Mouse (Mus musculus) gastrocnemius, postnatal 25 days (tissue): ENCODE measurements around the gene Zfp873. TPM values are rescaled to one million over a fixed set of nuclear protein-coding genes. Genes with fewer than 3 reads are reported as not detected.
A peak's percentile ranks its signal among the peaks of the same experiment; 100 is the strongest.
"Not testable (repeated sequence)": the region's sequence is repeated elsewhere in the genome, so short reads cannot be mapped to it uniquely, and the experiment has no call there.

Source experiments
- DNase-seq: peaks from one replicate; pipeline ENCODE4 v3.0.0; 2022
- long read RNA-seq, 2 experiments: library from polyadenylated mRNA; stranded (forward); transcript quantifications; one replicate each; pipeline ENCODE4 v2.0.0; 2021
- total RNA-seq, 2 experiments: library from RNA; stranded (reverse); gene quantifications; 1 replicate in 1 of 2; 2 replicates in 1 of 2; pipeline ENCODE4 v1.2.3; 2021

The Zfp873 gene
- total RNA-seq: 1 to 10 TPM; 1.3 to 1.4 TPM
- long read RNA-seq, experiment 1, partial matches to known transcripts: 0 of 1 reads
- long read RNA-seq, experiment 1, other reads (novel, unspliced or antisense): 0 of 1 reads
- long read RNA-seq, experiment 2, partial matches to known transcripts: 0 of 2 reads
- long read RNA-seq, experiment 2, other reads (novel, unspliced or antisense): 2 of 2 reads

DNA sequence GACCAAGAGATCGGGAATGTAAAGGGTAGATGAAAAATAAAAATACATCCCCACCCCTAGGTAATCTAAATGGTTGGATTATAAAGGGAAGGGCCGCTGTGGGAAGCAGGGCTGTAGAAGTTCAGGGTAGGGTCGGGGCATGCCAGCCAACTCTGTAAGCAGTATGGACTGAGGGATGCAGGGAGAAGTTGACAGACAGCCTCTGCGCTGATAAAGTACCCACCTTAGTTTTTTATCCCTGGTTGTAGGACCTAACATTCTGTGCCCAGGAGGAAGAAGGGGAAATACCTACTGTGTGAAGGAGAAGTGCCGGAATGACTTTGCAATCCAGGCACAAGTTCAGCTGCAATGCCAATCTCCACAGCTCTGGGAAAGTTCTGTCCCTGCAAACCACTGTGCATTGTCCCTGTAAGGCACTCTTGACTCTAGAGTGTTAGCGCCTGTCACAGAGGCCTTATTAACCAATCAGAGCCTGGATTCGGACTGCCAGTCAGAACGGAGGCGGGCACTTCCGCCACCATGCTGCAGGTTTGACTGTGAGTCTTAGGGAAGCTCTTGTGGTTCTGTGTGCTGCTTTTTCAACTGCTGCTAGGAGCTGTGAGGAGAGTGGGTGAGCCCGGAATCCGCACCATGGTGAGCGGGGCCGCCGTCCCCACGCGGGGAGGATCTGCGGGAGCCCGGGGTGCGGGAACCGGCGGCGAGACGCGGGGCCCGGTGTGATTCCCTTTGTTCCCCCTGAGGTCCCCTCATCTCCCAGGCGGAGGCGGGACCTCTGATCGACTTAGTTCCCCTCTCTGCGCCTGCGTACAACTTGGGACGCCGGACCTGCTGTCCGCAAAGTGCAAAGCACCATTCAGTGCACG lies at the start of gene Zfp873:
TSS of gene Zfp873 (plus strand) at position 527 of the 863 bp plus-strand sequence.
- DNase-seq: peak; percentile 86

DNA sequence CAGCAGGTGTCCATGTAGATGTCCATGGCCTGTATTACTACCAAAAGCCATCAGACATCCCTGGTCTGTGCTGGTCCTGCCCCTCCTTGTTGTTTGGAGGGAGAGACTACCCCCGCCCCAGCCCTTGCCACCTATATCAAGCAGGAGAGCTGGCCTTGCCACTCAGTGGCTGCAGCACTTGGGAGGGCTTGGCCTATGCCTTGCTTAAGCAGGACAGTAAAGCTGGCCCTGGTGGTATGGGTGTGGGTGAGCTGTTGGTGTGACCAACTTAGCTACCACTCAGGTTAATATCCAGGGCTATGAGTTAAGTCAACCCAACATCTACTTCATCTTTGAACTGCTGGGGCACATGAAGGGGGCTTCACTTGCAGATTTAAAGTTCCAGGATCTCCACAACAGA lies 44.7 kb upstream of the Zfp873 start:
- DNase-seq: not testable (repeated sequence)

DNA sequence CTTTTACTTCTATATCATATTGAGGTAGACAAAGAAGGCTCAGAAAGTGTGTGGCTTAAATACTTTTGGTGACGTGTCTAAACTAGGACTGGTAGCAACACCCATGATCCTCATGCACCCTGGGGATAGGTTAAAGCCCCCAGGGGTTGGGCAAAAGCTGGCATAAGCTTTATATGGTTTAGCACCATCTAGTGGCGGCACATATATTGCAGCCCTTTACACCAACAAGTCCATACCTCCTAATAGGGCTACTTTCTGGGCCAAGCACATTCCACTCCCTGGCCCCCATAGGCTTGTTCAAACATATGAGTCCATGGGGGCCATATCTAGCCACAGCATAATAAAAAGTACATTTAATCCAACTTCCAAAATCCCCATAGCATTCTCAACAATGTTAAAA lies 43.1 kb upstream of the Zfp873 start:
- not testable (repeated sequence) for DNase-seq

DNA sequence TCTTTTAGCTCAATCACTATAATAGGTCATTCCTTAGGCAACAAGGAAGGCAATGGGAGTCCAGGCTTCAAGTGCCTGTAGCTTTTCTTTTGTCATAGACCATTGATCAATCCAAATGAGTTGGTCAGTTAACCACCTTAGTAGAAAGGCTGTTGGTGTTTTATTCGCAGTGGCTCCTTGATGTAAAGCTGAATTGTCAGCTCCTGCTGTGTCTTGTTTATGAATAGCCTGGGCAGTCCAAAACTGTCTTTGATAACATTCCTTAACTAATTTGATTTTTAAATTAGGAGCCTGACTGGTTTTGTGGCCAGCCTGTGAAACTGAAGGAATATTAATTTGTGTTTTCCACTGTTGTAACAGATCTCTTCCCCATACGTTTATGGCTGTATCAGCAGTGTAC lies 5.7 kb upstream of the Zfp873 start:
- no peak for DNase-seq

DNA sequence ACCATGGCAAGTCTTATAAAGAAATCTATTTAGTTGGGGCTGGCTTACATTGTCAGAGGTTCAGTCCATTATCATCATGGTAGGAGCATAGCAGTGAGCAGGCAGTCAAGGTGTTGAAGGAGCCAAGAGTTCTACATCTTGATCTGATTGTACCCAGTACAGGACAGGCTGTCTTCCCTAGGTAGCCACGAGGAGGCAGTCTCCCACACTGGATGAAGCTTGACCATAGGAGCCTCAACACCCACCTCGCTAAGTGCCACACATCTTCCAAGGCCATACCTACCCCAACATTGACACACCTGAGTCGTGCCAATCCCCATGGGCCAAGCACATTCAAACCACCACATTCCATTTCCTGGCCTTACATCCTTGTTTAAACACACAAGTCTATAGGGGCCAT lies 1.3 kb upstream of the Zfp873 start:
- no peak for DNase-seq

DNA sequence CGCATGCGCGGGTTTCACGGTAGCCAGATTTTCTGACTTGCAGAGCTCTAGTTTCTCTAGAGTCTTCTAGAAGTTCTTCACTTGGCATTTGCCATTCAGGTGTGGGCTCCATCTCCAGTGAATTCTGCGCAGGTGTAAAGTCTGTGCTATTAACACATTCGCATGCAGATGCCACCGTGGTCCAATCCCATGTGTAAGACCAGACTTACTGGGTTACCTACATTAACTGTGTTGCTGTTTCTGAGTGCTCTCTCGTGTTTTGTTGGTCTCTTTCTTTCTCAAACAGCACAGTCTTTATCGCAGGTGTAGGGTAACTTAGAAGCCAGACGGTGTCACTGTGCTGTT lies 509 bp downstream of the Zfp873 start:
- DNase-seq: not testable (repeated sequence)

DNA sequence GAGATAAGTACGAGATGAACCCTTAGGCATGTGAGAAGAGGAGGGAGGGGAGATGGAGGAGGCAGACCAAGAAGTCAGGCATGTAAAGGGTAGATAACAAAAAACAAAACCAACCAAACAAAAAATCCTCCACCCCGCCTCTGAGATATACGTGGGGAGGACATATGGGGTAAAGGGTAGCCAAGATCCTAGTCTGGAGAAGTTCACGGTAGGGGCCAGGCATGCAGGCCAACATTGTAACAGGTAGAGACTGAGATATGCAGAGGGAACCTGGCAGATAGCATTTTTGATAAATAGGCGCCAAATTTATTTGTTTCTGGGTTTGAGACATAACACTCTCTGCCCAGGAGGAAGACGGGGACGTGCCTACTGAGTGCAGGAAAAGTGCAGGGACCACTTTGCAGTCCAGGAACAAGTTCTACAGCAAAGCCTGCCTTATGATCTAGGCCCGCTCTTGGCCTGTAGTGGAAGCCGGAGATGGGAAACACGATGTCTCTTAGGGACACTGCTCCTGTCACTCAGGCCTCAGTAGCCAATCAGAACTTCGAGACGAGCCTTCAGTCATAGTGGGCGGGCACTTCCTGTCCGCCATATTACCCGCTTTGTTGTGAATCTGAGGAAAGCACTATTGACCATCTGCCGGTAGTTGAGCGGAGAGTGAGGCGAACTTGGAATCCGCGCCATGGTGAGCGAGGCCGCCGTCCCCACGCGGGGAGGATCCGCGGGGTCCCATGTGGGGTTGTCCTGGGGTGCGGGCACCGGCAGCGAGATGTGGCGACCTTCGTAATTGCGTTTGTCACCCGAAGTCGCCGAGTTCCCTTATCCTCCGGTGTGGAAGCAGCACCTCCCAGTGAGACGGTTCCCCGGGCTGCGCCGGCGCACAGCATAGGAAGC lies 35.1 kb downstream of the Zfp873 start, which contains the start of gene BC024063:
TSS of gene BC024063 (plus strand) at position 626 of the 894 bp plus-strand sequence.
- DNase-seq: peak; percentile 30

DNA sequence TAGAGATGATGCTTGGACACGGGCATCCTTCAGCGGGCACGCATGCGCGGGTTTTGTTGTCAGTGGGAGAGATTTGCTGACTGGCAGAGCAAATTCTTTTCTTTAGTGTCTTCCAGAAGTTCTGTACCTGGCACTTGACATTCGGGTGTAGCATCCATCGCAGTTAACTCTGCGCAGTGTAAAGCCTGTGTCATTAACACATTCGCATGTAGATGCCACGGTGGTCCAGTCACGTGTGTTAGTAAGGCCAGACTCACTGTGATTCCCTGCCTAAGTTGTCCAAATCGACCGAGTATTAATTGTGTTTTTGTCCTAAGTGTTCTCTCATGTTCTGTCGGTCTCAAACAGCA lies 35.7 kb downstream of the Zfp873 start:
- DNase-seq: not testable (repeated sequence)

Other genes with a start within 250 kb of the Zfp873 start
- under 1 TPM; 0.64 to 0.87 TPM for gene Gm4767, start 235.9 kb upstream of the Zfp873 start, total RNA-seq
- gene Gm32687, start 184.2 kb upstream of the Zfp873 start, total RNA-seq: 1 to 10 TPM; 1.7 to 2.0 TPM
- under 1 TPM; 0.32 to 1.00 TPM for gene Zfp781, start 117.6 kb upstream of the Zfp873 start, total RNA-seq
- gene BC024063, start 35.2 kb downstream of the Zfp873 start, total RNA-seq: 1 to 10 TPM in 1 of 2 experiments, under 1 TPM in 1; 0.88 to 1.2 TPM
- gene AU041133, start 79.9 kb downstream of the Zfp873 start, total RNA-seq: 1 to 10 TPM in 1 of 2 experiments, under 1 TPM in 1; 0.99 to 1.2 TPM
- 1 to 10 TPM; 4.2 to 4.5 TPM for gene Zfp938, start 193.2 kb downstream of the Zfp873 start, total RNA-seq